Mouse (Mus musculus): ENCODE measurements around the gene Tmem11. TPM values are rescaled to one million over a fixed set of nuclear protein-coding genes. Genes with fewer than 3 reads are reported as not detected.

Gene Tmem11
- polyA plus RNA-seq, 1 experiment from 2014 or later, result 39.8 TPM

GRCm38 (mm10) chr11:60836897-60837296, 42.2 kb downstream of the Tmem11 start:
- no peak overlapping the region for H3K27ac ChIP-seq (replicated peaks)
- ATAC-seq (ENCODE audit: low FRiP score, low TSS enrichment), result no peak
- no peaks in the 10 kb centered on the region for H3K9me3 ChIP-seq (ENCODE audit: control insufficient read depth, low read length)
- no peak overlapping the region for H3K9ac ChIP-seq (ENCODE audit: low read length)
- DNase-seq (ENCODE audit: low spot score), result no peak
- 90% methylated on average over 6 of the region's 6 CpGs for WGBS
- no peak overlapping the region for H3K4me2 ChIP-seq (replicated peaks; ENCODE audit: low read depth)
- H3K4me1 ChIP-seq (replicated peaks; ENCODE audit: control insufficient read depth, insufficient read depth), result no peaks in the 10 kb centered on the region
- no peaks in the 10 kb centered on the region for H3K27me3 ChIP-seq (ENCODE audit: control insufficient read depth, insufficient read depth, low read length)
- no peak overlapping the region for H3K4me3 ChIP-seq (ENCODE audit: low read depth, low read length)
- no peak for TF ChIP-seq EP300 (optimal IDR thresholded peaks at IDR 0.05)
- TF ChIP-seq CTCF (IDR thresholded peaks at IDR 0.05; ENCODE audit: low read depth), result no peak
- no peaks in the 10 kb centered on the region for H3K36me3 ChIP-seq (ENCODE audit: control insufficient read depth, insufficient read depth, low read length)

GRCm38 (mm10) chr11:60830433-60831052, 48.5 kb downstream of the Tmem11 start, which contains the start of gene Dhrs7b:
Dhrs7b (plus strand) TSS chr11:60830631.
- peak within 1 kb of the TSS; percentile 82 for H3K27ac ChIP-seq (replicated peaks)
- WGBS, result 0% methylated on average over 34 of the region's 34 CpGs
- TF ChIP-seq EP300 (optimal IDR thresholded peaks at IDR 0.05) (no peak), CTCF (IDR thresholded peaks at IDR 0.05; ENCODE audit: low read depth) (no peak)
- peak within 1 kb of the TSS; percentile 71 for H3K9ac ChIP-seq (ENCODE audit: low read length)
- H3K9me3 ChIP-seq (ENCODE audit: control insufficient read depth, low read length), result no peaks in the 10 kb centered on the region
- H3K4me3 ChIP-seq (ENCODE audit: low read depth, low read length), result peak within 1 kb of the TSS; percentile 67
- no peaks in the 10 kb centered on the region for H3K27me3 ChIP-seq (ENCODE audit: control insufficient read depth, insufficient read depth, low read length)
- DNase-seq (ENCODE audit: low spot score) (peak; percentile 84), ATAC-seq (ENCODE audit: low FRiP score, low TSS enrichment) (peak; percentile 95)
- H3K36me3 ChIP-seq (ENCODE audit: control insufficient read depth, insufficient read depth, low read length), result no peaks in the 10 kb centered on the region
- peaks cover 3% of the 10 kb centered on the region; the same call in 1 of the 2 replicates for H3K4me1 ChIP-seq (replicated peaks; ENCODE audit: control insufficient read depth, insufficient read depth)
- H3K4me2 ChIP-seq (replicated peaks; ENCODE audit: low read depth), result peak within 1 kb of the TSS; percentile 80

- Histone ChIP-seq H3K4me3 (ENCODE audit: low read depth, low read length) (no peak overlapping the region), H3K9me3 (ENCODE audit: control insufficient read depth, low read length) (no peaks in the 10 kb centered on the region), H3K27me3 (ENCODE audit: control insufficient read depth, insufficient read depth, low read length) (no peaks in the 10 kb centered on the region), H3K36me3 (ENCODE audit: control insufficient read depth, insufficient read depth, low read length) (no peaks in the 10 kb centered on the region), H3K9ac (ENCODE audit: low read length) (no peak overlapping the region), H3K27ac (replicated peaks) (no peak overlapping the region), H3K4me2 (replicated peaks; ENCODE audit: low read depth) (no peak overlapping the region), H3K4me1 (replicated peaks; ENCODE audit: control insufficient read depth, insufficient read depth) (peaks cover 3% of the 10 kb centered on the region; the same call in 1 of the 2 replicates)
- WGBS, result 26% methylated on average over 2 of the region's 2 CpGs
- DNase-seq (ENCODE audit: low spot score) (no peak), ATAC-seq (ENCODE audit: low FRiP score, low TSS enrichment) (no peak)
- TF ChIP-seq EP300 (optimal IDR thresholded peaks at IDR 0.05) (no peak), CTCF (IDR thresholded peaks at IDR 0.05; ENCODE audit: low read depth) (peak; percentile 72)
Observed at GRCm38 (mm10) chr11:60828903-60829302, 50.2 kb downstream of the Tmem11 start.

GRCm38 (mm10) chr11:60827241-60827945, 51.7 kb downstream of the Tmem11 start:
- Histone ChIP-seq H3K36me3 (ENCODE audit: control insufficient read depth, insufficient read depth, low read length) (no peaks in the 10 kb centered on the region), H3K4me2 (replicated peaks; ENCODE audit: low read depth) (no peak overlapping the region), H3K27ac (replicated peaks) (no peak overlapping the region), H3K4me3 (ENCODE audit: low read depth, low read length) (no peak overlapping the region), H3K9ac (ENCODE audit: low read length) (no peak overlapping the region), H3K27me3 (ENCODE audit: control insufficient read depth, insufficient read depth, low read length) (no peaks in the 10 kb centered on the region), H3K4me1 (replicated peaks; ENCODE audit: control insufficient read depth, insufficient read depth) (peaks cover 3% of the 10 kb centered on the region; the same call in 1 of the 2 replicates), H3K9me3 (ENCODE audit: control insufficient read depth, low read length) (no peaks in the 10 kb centered on the region)
- no peak for DNase-seq (ENCODE audit: low spot score)
- WGBS, result 64% methylated on average over 4 of the region's 4 CpGs
- ATAC-seq (ENCODE audit: low FRiP score, low TSS enrichment), result no peak
- no peak for TF ChIP-seq EP300 (optimal IDR thresholded peaks at IDR 0.05)
- no peak for TF ChIP-seq CTCF (IDR thresholded peaks at IDR 0.05; ENCODE audit: low read depth)

- Histone ChIP-seq H3K9me3 (ENCODE audit: control insufficient read depth, low read length) (no peaks in the 10 kb centered on the region), H3K4me2 (replicated peaks; ENCODE audit: low read depth) (no peak overlapping the region), H3K4me3 (ENCODE audit: low read depth, low read length) (no peak overlapping the region), H3K4me1 (replicated peaks; ENCODE audit: control insufficient read depth, insufficient read depth) (peaks cover 3% of the 10 kb centered on the region; the same call in 1 of the 2 replicates), H3K36me3 (ENCODE audit: control insufficient read depth, insufficient read depth, low read length) (no peaks in the 10 kb centered on the region), H3K27me3 (ENCODE audit: control insufficient read depth, insufficient read depth, low read length) (no peaks in the 10 kb centered on the region), H3K9ac (ENCODE audit: low read length) (no peak overlapping the region), H3K27ac (replicated peaks) (no peak overlapping the region)
- TF ChIP-seq EP300 (optimal IDR thresholded peaks at IDR 0.05) (no peak), CTCF (IDR thresholded peaks at IDR 0.05; ENCODE audit: low read depth) (no peak)
- no peak for DNase-seq (ENCODE audit: low spot score)
- no peak for ATAC-seq (ENCODE audit: low FRiP score, low TSS enrichment)
- WGBS, result 55% methylated on average over 1 of the region's 1 CpGs
Observed at GRCm38 (mm10) chr11:60826700-60827099, 52.4 kb downstream of the Tmem11 start.

- Histone ChIP-seq H3K36me3 (ENCODE audit: control insufficient read depth, insufficient read depth, low read length) (no peaks in the 10 kb centered on the region), H3K4me3 (ENCODE audit: low read depth, low read length) (no peak overlapping the region), H3K27ac (replicated peaks) (no peak overlapping the region), H3K9ac (ENCODE audit: low read length) (no peak overlapping the region), H3K27me3 (ENCODE audit: control insufficient read depth, insufficient read depth, low read length) (no peaks in the 10 kb centered on the region), H3K9me3 (ENCODE audit: control insufficient read depth, low read length) (no peaks in the 10 kb centered on the region), H3K4me1 (replicated peaks; ENCODE audit: control insufficient read depth, insufficient read depth) (no peaks in the 10 kb centered on the region), H3K4me2 (replicated peaks; ENCODE audit: low read depth) (no peak overlapping the region)
- peak; percentile 88 for ATAC-seq (ENCODE audit: low FRiP score, low TSS enrichment)
- DNase-seq (ENCODE audit: low spot score), result peak; percentile 63
- WGBS, result 44% methylated on average over 3 of the region's 3 CpGs
- TF ChIP-seq CTCF (IDR thresholded peaks at IDR 0.05; ENCODE audit: low read depth) (0 out of 2 replicates have a peak, but pooled peaks have one; percentile 11), EP300 (optimal IDR thresholded peaks at IDR 0.05) (no peak)
Observed at GRCm38 (mm10) chr11:60825191-60825590, 53.9 kb downstream of the Tmem11 start.
